Mouse (Mus musculus) lung, postnatal 25 days (tissue): Measurements from ENCODE around the gene Spag17.

Source experiments
- DNase-seq: peaks from one replicate; pipeline ENCODE4 v3.0.0; 2022; ENCODE audit warnings: low spot score

The Spag17 gene

DNA sequence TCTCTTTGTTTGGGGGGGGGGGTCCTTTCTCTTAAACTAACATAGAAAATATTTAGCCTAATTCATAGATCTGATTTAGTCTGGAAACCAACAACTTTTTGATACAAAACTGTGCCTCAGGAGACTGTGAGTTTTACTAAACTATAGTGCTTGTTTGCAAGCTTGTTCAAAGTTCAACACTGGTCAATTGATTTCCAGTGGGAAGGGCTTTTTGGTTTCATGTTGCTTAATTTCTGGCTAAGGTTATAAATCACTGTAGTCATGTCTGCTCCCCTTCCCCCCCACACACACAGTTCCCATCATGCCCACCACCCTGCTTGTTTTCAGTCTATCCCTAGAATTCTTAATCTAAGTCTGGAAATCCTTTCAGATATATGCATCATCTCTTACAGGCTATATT lies 279.8 kb downstream of the Spag17 start:
- no peak for DNase-seq

DNA sequence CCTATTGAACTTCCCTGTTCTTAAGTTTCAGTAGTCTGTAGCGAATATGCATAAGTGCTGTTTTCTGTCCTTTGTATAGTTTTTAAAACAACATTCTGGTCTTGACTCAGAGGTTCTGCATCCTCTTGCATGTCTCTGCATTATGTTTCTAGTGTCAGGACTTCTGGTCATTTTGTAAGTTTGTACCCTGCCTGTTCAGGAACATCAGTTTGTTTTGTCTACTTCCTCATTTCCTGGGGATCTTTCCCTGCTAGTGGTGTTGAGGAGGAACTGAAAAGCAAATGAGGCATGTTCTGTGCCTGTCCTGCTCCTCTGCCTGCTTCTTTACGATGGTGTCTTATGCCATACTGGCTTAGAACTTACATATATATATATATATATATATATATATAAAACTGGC lies 290.8 kb downstream of the Spag17 start:
- peak; percentile 18 for DNase-seq

DNA sequence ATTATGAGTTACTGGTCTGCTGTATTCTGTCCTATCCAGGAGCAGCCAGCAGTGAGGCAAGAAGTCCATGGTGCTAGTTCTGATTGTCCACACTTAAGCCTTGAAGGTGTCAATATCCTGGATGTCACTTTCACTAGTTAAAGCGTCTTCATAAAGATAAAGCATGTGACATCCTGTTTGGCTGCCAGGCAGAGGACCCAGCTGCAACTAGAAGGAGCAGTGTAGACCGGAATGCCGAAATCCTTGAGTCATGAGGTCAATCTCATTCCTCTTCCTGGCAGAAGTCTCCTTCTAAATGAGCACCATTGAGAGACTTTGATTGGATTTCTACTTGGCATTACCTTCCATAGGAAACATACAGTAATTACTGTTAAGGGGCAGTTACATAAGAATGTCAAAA lies 295.3 kb downstream of the Spag17 start:
- DNase-seq: no peak

DNA sequence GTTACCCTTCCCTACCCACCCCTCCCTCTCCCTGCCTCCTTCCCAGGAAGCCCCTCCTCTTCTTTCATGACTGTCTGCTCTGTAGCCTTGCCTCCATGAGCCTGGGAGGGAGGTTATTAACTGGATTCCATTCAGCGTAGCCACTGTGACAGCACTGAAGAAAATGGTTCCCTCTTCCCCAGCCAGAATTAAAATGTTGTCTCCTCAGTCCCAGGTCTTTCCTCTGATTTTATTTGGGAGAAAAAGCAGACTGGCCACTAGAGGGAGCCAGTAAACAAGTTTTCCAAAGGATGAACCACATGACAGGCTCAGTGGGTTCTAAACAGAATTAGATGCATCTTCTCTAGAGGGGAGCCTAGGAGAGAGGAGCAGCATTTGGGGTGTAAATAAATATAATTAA lies 304.2 kb downstream of the Spag17 start:
- DNase-seq: peak; percentile 65

DNA sequence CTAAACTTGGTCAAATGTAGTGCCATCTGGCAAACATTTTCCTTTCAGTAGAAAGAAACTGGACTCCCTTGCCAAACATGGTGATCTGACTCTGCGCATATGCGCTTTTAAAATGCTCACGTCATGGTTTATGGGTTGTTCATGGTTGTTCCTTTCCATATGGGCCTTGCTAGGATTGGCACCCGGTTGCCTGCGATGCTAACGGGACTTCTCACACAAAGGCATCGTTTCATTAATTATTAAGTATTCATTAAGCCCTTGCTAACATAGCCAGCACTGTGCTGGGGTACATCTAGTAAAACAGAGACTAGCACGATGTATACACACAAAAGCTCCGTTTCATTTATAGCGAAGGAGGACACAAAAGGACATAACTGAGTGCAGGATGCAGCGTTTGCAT lies 304.7 kb downstream of the Spag17 start:
- no peak for DNase-seq
